Mouse (Mus musculus): ENCODE results near the gene Exosc3.
A peak's percentile ranks its signal among the peaks of the same experiment; 100 is the strongest.

DNA sequence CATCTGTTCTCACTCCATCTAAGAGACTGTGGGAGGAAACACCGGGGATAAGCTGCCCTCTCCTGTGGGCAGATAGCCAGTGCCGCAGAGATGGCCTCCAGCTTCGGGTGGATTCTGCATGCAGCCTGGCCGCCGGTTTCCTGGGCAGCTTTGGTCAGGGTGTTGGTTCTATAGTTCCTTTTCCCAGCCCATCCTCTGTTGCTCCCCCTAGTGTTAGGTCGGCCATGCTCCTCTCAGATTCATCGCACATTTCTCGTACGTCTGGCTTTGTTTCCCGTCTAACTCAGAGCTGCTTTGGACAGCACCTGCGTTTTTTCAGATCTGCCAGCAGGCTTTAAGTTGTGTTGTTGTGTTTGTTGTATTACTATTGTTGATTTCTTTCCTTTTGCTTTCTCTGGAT is 34.5 kb downstream of the Exosc3 start:
- 0 out of 2 replicates have a peak, but pooled peaks have one; percentile 13 for TF ChIP-seq ZNF384 (IDR thresholded peaks at IDR 0.05; ENCODE audit: low read depth, low read length)
- no peak for TF ChIP-seq ZC3H11A (IDR thresholded peaks at IDR 0.05; ENCODE audit: borderline replicate concordance, low read depth, low read length)
- no peak for TF ChIP-seq CHD2 (IDR thresholded peaks at IDR 0.05; ENCODE audit: low read depth, low read length)
- no peak for TF ChIP-seq HCFC1 (IDR thresholded peaks at IDR 0.05; ENCODE audit: borderline replicate concordance, insufficient read depth, low read length)
